Mouse (Mus musculus) hindbrain, postnatal 0 days (tissue): ENCODE data around the gene Cyp2j8. TPM values are rescaled to one million over a fixed set of nuclear protein-coding genes. Genes with fewer than 3 reads are reported as not detected.
"Not testable (repeated sequence)": the region's sequence is repeated elsewhere in the genome, so short reads cannot be mapped to it uniquely, and the experiment has no call there.

Source experiments
- ATAC-seq: fragments of 200-750 bp; cut with Nextera tagmentation; 2 replicates; pipeline ENCODE4 v1.8.0; 2017; ENCODE audit warnings: mild to moderate bottlenecking, moderate TSS enrichment, moderate library complexity
- DNase-seq: peaks from one replicate; pipeline ENCODE4 v3.0.0-alpha.2; 2015; ENCODE audit warnings: low spot score
- H3K27ac ChIP-seq: fragments of 300-500 bp; sonication (generic); 2 replicates; pipeline ENCODE4 v1.5.1; 2014; ENCODE audit warnings: mild to moderate bottlenecking
- H3K27me3 ChIP-seq: fragments of 300-500 bp; sonication (generic); 2 replicates; pipeline ENCODE4 v1.6.1; 2014; ENCODE audit warnings: low read length, mixed read lengths; ENCODE audit not compliant: insufficient read depth
- H3K36me3 ChIP-seq: fragments of 300-500 bp; sonication (generic); 2 replicates; pipeline ENCODE4 v1.6.1; 2014; ENCODE audit warnings: low read length, mixed read lengths; ENCODE audit not compliant: insufficient read depth
- H3K4me1 ChIP-seq: fragments of 300-500 bp; sonication (generic); 2 replicates; pipeline ENCODE4 v1.6.1; 2014; ENCODE audit warnings: antibody characterized with exemption, low read length, mixed read lengths; ENCODE audit not compliant: insufficient read depth
- H3K4me2 ChIP-seq: fragments of 300-500 bp; sonication (generic); 2 replicates; pipeline ENCODE4 v1.6.1; 2014; ENCODE audit warnings: low read depth, mild to moderate bottlenecking, low read length, moderate library complexity, mixed read lengths
- H3K4me3 ChIP-seq: fragments of 300-500 bp; sonication (generic); 2 replicates; pipeline ENCODE4 v1.5.1; 2014; ENCODE audit warnings: low read length
- H3K9ac ChIP-seq: fragments of 300-500 bp; sonication (generic); replicated peaks from 2 replicates; pipeline ENCODE4 v1.6.1; 2014; ENCODE audit warnings: mild to moderate bottlenecking, low read length, moderate library complexity, mixed read lengths
- H3K9me3 ChIP-seq: fragments of 300-500 bp; sonication (generic); 2 replicates; pipeline ENCODE4 v1.6.1; 2016; ENCODE audit warnings: low read length, mixed read lengths
- CTCF ChIP-seq: IDR thresholded peaks from 2 replicates; pipeline ENCODE4 v1.5.1; 2016; ENCODE audit warnings: antibody characterized with exemption, control low read depth, low read depth
- WGBS: fragments of 180-500 bp; shearing (Covaris S2); extraction: QIAGEN DNeasy Blood & Tissue Kit; methylation state at CpG from one replicate; pipeline ENCODE4 v1.1.7; 2014; 5-methylcytosine and 5-hydroxymethylcytosine counted together
- polyA plus RNA-seq: library from polyadenylated mRNA; unstranded; fragments of >200 nt; fragmentation: Nextera tagmentation; extraction: Ambion mirVana; gene quantifications from 2 replicates; pipeline ENCODE4 v1.2.1, GENCODE M21; 2015
- total RNA-seq: library from RNA; depleted of rRNA; stranded (reverse); fragments of >200 nt; gene quantifications from 2 replicates; pipeline ENCODE4 v1.2.3, GENCODE M21; 2014; rRNA removed

Gene Cyp2j8
- total RNA-seq (not detected in 2 replicates), polyA plus RNA-seq (0.15 TPM in 1 of 2 replicates, not detected in the other)

- DNase-seq (no peak), ATAC-seq (no peak)
- no peaks in the 10 kb centered on the region for H3K36me3 ChIP-seq
- no peaks in the 10 kb centered on the region for H3K4me1 ChIP-seq
- H3K9me3 ChIP-seq = no peaks in the 10 kb centered on the region
- H3K27ac ChIP-seq = no peak within 1 kb of the TSS
- no peak within 1 kb of the TSS for H3K9ac ChIP-seq
- H3K4me3 ChIP-seq = no peak within 1 kb of the TSS
- H3K4me2 ChIP-seq = no peak within 1 kb of the TSS
- TF ChIP-seq CTCF = no peak
- no peaks in the 10 kb centered on the region for H3K27me3 ChIP-seq
- WGBS = 79% methylated on average over 1 of the region's 1 CpGs
Observed at GRCm38 (mm10) chr4:96507286-96507685, at the start of gene Cyp2j8. TSS of gene Cyp2j8 (minus strand) at chr4:96507386.

GRCm38 (mm10) chr4:96553133-96553819 lies 46.1 kb upstream of the Cyp2j8 start, which contains the start of gene Cyp2j6:
TSS of gene Cyp2j6 (minus strand) at chr4:96553661.
- no peaks in the 10 kb centered on the region for H3K27me3 ChIP-seq
- DNase-seq (peak; percentile 69), ATAC-seq (peak; percentile 94)
- H3K4me1 ChIP-seq = no peaks in the 10 kb centered on the region
- peak within 1 kb of the TSS; percentile 71 for H3K9ac ChIP-seq
- peak within 1 kb of the TSS; percentile 67 for H3K4me3 ChIP-seq
- no peaks in the 10 kb centered on the region for H3K9me3 ChIP-seq
- TF ChIP-seq CTCF = no peak
- no peaks in the 10 kb centered on the region for H3K36me3 ChIP-seq
- H3K4me2 ChIP-seq = peak within 1 kb of the TSS; percentile 86
- 2% methylated on average over 16 of the region's 16 CpGs for WGBS
- peak within 1 kb of the TSS; percentile 66; the same call in 1 of the 2 replicates for H3K27ac ChIP-seq

GRCm38 (mm10) chr4:96551619-96552018 lies 44.4 kb upstream of the Cyp2j8 start:
- Histone ChIP-seq H3K4me1 (no peaks in the 10 kb centered on the region), H3K9me3 (no peaks in the 10 kb centered on the region), H3K27me3 (no peaks in the 10 kb centered on the region), H3K4me3 (no peak overlapping the region), H3K4me2 (peak overlapping the region; percentile 86; the same call in 1 of the 2 replicates), H3K27ac (no peak overlapping the region), H3K9ac (no peak overlapping the region), H3K36me3 (no peaks in the 10 kb centered on the region)
- DNase-seq (no peak), ATAC-seq (no peak)
- WGBS = 94% methylated on average over 3 of the region's 3 CpGs
- no peak for TF ChIP-seq CTCF

- Histone ChIP-seq H3K4me3 (no peak overlapping the region), H3K9me3 (no peaks in the 10 kb centered on the region), H3K4me2 (no peak overlapping the region), H3K9ac (no peak overlapping the region), H3K4me1 (no peaks in the 10 kb centered on the region), H3K27me3 (no peaks in the 10 kb centered on the region), H3K36me3 (no peaks in the 10 kb centered on the region), H3K27ac (no peak overlapping the region; the same call in 1 of the 2 replicates)
- peak; percentile 81 for ATAC-seq
- WGBS = 50% methylated on average over 1 of the region's 1 CpGs
- peak; percentile 17 for DNase-seq
- no peak for TF ChIP-seq CTCF
Observed at GRCm38 (mm10) chr4:96545976-96546375, 38.8 kb upstream of the Cyp2j8 start.

DNA sequence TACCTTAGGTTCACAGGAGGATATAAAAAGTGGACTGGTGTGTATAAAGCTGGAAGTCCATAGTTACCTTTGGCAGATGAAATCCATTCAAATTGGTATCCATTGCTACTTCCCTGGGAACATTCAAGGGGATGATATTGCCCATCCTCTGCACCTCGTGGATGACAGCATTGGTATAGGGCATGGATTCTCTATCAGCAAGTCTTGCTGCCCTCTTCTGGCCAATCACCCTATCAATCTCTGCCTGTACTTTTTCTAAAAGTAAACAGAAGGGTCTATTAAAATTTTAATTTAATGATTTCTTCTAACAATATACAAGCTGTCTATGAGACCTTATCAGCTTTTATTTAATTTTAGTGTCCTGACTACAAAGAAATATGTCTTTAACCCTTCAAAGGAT lies 18.6 kb upstream of the Cyp2j8 start:
- no peaks in the 10 kb centered on the region for H3K27me3 ChIP-seq
- no peaks in the 10 kb centered on the region for H3K36me3 ChIP-seq
- DNase-seq (peak; percentile 13), ATAC-seq (peak; percentile 43; the same call in 1 of the 2 replicates)
- no peak overlapping the region for H3K27ac ChIP-seq
- no peaks in the 10 kb centered on the region for H3K9me3 ChIP-seq
- H3K9ac ChIP-seq = no peak overlapping the region
- no peak overlapping the region for H3K4me2 ChIP-seq
- H3K4me1 ChIP-seq = no peaks in the 10 kb centered on the region
- peak; percentile 47 for TF ChIP-seq CTCF
- 13% methylated on average over 1 of the region's 1 CpGs for WGBS
- H3K4me3 ChIP-seq = no peak overlapping the region

- Histone ChIP-seq H3K9ac (no peak overlapping the region), H3K4me3 (no peak overlapping the region), H3K27me3 (no peaks in the 10 kb centered on the region), H3K9me3 (no peaks in the 10 kb centered on the region), H3K4me2 (no peak overlapping the region), H3K36me3 (no peaks in the 10 kb centered on the region), H3K4me1 (no peaks in the 10 kb centered on the region), H3K27ac (no peak overlapping the region)
- no peak for TF ChIP-seq CTCF
- DNase-seq = no peak
- ATAC-seq = no peak
- 74% methylated on average over 2 of the region's 2 CpGs for WGBS
Observed at GRCm38 (mm10) chr4:96522256-96522655, 15.1 kb upstream of the Cyp2j8 start.

DNA sequence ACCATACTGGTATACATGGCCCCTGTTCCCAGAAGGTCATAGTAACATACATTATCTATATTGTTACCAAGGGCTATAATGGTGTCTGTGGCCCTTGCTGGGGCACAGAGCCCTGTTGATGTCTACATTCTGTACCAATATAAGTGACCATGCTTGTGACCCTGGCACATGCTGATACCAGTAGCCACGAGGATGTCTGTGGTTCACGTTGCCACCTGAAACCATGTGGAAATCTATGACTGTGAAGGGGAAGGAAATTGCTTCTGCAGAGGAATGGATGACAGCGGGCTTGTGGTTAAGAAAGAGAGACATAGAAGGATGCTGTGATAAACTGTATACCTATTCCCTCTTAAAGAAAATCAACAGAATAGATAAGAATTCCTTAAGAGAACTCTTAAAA lies 2.9 kb upstream of the Cyp2j8 start:
- TF ChIP-seq CTCF = no peak
- Histone ChIP-seq H3K4me1 (no peaks in the 10 kb centered on the region), H3K9me3 (no peaks in the 10 kb centered on the region), H3K27me3 (no peaks in the 10 kb centered on the region), H3K9ac (no peak overlapping the region), H3K4me3 (no peak overlapping the region), H3K36me3 (no peaks in the 10 kb centered on the region), H3K4me2 (no peak overlapping the region), H3K27ac (no peak overlapping the region)
- 93% methylated on average over 3 of the region's 3 CpGs for WGBS
- no peak for ATAC-seq
- DNase-seq = no peak

- H3K9ac ChIP-seq, H3K9me3 ChIP-seq, H3K4me3 ChIP-seq, H3K27ac ChIP-seq, H3K36me3 ChIP-seq, H3K27me3 ChIP-seq, H3K4me1 ChIP-seq, H3K4me2 ChIP-seq, DNase-seq, ATAC-seq: not testable (repeated sequence)
- 87% methylated on average over 30 of the region's 30 CpGs for WGBS
Observed at GRCm38 (mm10) chr4:96463311-96464060, 43.7 kb downstream of the Cyp2j8 start.
